Mouse (Mus musculus): ENCODE data around the gene Krt24.
A peak's percentile ranks its signal among the peaks of the same experiment; 100 is the strongest.

The Krt24 gene

GRCm38 (mm10) chr11:99284833-99285312 is at the start of gene Krt24:
Krt24 (minus strand) TSS chr11:99285262.
- DNase-seq (ENCODE audit: low read depth, low spot score): no peak

GRCm38 (mm10) chr11:99333426-99333825 is 48.4 kb upstream of the Krt24 start:
- no peak for DNase-seq (ENCODE audit: low read depth, low spot score)

- no peak for DNase-seq (ENCODE audit: low read depth, low spot score)
Observed at GRCm38 (mm10) chr11:99329655-99330054, 44.6 kb upstream of the Krt24 start.

GRCm38 (mm10) chr11:99322851-99323250 is 37.8 kb upstream of the Krt24 start, which contains the start of gene Krt25:
Krt25 (minus strand) TSS chr11:99322951.
- DNase-seq (ENCODE audit: low read depth, low spot score): no peak

GRCm38 (mm10) chr11:99321094-99321493 is 36.0 kb upstream of the Krt24 start:
- DNase-seq (ENCODE audit: low read depth, low spot score): no peak

GRCm38 (mm10) chr11:99319127-99319526 is 34.1 kb upstream of the Krt24 start:
- no peak for DNase-seq (ENCODE audit: low read depth, low spot score)

GRCm38 (mm10) chr11:99316543-99316942 is 31.5 kb upstream of the Krt24 start:
- no peak for DNase-seq (ENCODE audit: low read depth, low spot score)

GRCm38 (mm10) chr11:99314594-99314993 is 29.5 kb upstream of the Krt24 start:
- DNase-seq (ENCODE audit: low read depth, low spot score): no peak

- peak; percentile 45 for DNase-seq (ENCODE audit: low read depth, low spot score)
Observed at GRCm38 (mm10) chr11:99310882-99311281, 25.8 kb upstream of the Krt24 start.

GRCm38 (mm10) chr11:99307579-99307978 is 22.5 kb upstream of the Krt24 start:
- DNase-seq (ENCODE audit: low read depth, low spot score): peak; percentile 62

GRCm38 (mm10) chr11:99295039-99295438 is 10.0 kb upstream of the Krt24 start:
- DNase-seq (ENCODE audit: low read depth, low spot score): no peak

- no peak for DNase-seq (ENCODE audit: low read depth, low spot score)
Observed at GRCm38 (mm10) chr11:99292846-99293245, 7.8 kb upstream of the Krt24 start.

GRCm38 (mm10) chr11:99284011-99284410 is 1.1 kb downstream of the Krt24 start:
- DNase-seq (ENCODE audit: low read depth, low spot score): no peak

- DNase-seq (ENCODE audit: low read depth, low spot score): no peak
Observed at GRCm38 (mm10) chr11:99283334-99283733, 1.7 kb downstream of the Krt24 start.

- DNase-seq (ENCODE audit: low read depth, low spot score): no peak
Observed at GRCm38 (mm10) chr11:99281116-99281515, 3.9 kb downstream of the Krt24 start.

- no peak for DNase-seq (ENCODE audit: low read depth, low spot score)
Observed at GRCm38 (mm10) chr11:99279986-99280385, 5.1 kb downstream of the Krt24 start.

- DNase-seq (ENCODE audit: low read depth, low spot score): no peak
Observed at GRCm38 (mm10) chr11:99276786-99277185, 8.3 kb downstream of the Krt24 start.

GRCm38 (mm10) chr11:99275624-99276023 is 9.4 kb downstream of the Krt24 start:
- no peak for DNase-seq (ENCODE audit: low read depth, low spot score)

- no peak for DNase-seq (ENCODE audit: low read depth, low spot score)
Observed at GRCm38 (mm10) chr11:99272721-99273120, 12.3 kb downstream of the Krt24 start.

GRCm38 (mm10) chr11:99269192-99269591 is 15.9 kb downstream of the Krt24 start:
- no peak for DNase-seq (ENCODE audit: low read depth, low spot score)

- no peak for DNase-seq (ENCODE audit: low read depth, low spot score)
Observed at GRCm38 (mm10) chr11:99265796-99266195, 19.3 kb downstream of the Krt24 start.

- DNase-seq (ENCODE audit: low read depth, low spot score): no peak
Observed at GRCm38 (mm10) chr11:99265220-99265619, 19.8 kb downstream of the Krt24 start.

- no peak for DNase-seq (ENCODE audit: low read depth, low spot score)
Observed at GRCm38 (mm10) chr11:99256213-99256612, 28.8 kb downstream of the Krt24 start.

- no peak for DNase-seq (ENCODE audit: low read depth, low spot score)
Observed at GRCm38 (mm10) chr11:99255316-99255715, 29.7 kb downstream of the Krt24 start.
